Comparison of ENCODE assay signal across 9 mouse cellular contexts in the genomic region with DNA sequence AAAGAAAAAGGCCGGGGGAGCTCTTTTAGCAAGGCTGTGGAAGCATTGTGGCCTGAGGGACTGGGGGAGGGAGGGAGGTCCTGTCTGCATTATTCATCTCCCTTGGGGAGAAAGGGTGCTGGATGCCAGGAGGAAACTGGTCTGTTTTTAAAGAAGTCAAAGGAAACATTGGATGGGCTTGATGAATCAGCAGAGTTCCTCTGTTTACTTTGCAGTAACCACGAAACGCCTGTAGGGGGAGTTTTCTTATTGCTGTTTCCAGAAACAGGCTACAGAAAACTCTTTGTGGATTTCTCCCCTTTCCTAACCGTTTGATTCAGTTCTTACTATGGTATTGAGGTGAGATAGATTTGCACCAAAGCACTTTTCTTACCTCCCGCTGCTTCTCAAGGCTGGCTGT.
DNase-seq lines count a peak whose midpoint lies in the region; ATAC-seq lines count a peak whose summit lies in the region.
"Had no signal": no experiment of that assay in that cellular context is flagged by ENCODE, and none has a peak within 500 bp of the region (broad histone marks: within the 10 kb centered on the region; RNA-seq: fewer than 3 reads in every experiment).

No protein-coding gene starts in this region.

- 37% methylated on average over 5 of the region's 5 CpGs for WGBS in intestine, embryonic 14.5 days
- 39% methylated on average over 5 of the region's 5 CpGs for WGBS in intestine, embryonic 16.5 days

- H3K27me3 ChIP-seq in intestine, embryonic 14.5 days (replicated peaks; ENCODE audit: control insufficient read depth, insufficient read depth, low read length): no peaks in the 10 kb centered on the region
- no peaks in the 10 kb centered on the region for H3K27me3 ChIP-seq in intestine, embryonic 16.5 days (replicated peaks; ENCODE audit: control insufficient read depth, insufficient read depth, low read length)
- H3K27me3 ChIP-seq: lung, embryonic 15.5 days had no signal

- ATAC-seq in intestine, embryonic 14.5 days (replicated peaks; ENCODE audit: low FRiP score, low TSS enrichment, low read depth): no peak
- no peak for ATAC-seq in intestine, embryonic 16.5 days
- 0 out of 2 replicates have a peak, but pooled peaks have one; percentile 52 for ATAC-seq in megakaryocyte-erythroid progenitor cell, adult 5-6 weeks (replicated peaks; ENCODE audit: low FRiP score, low TSS enrichment, poor library complexity, severe bottlenecking)
- ATAC-seq in erythroid progenitor cell, adult 5-6 weeks (replicated peaks; ENCODE audit: low FRiP score, poor library complexity, severe bottlenecking): no peak

- DNase-seq in intestine, embryonic 14.5 days (ENCODE audit: low spot score): peak; percentile 63
- DNase-seq in R1 (ENCODE audit: low read depth, low spot score): peak; percentile 77
- DNase-seq in cerebellum, postnatal 14 days: peak; percentile 62 to 77
- DNase-seq in gastrocnemius, postnatal 4 days (ENCODE audit: low spot score in 2 of 2): peak; percentile 32 to 76
- DNase-seq in layer of hippocampus, adult 9-11 months: peak; percentile 44

- H3K27ac ChIP-seq in intestine, embryonic 14.5 days (ENCODE audit: low read depth): no peak overlapping the region
- H3K27ac ChIP-seq in intestine, embryonic 16.5 days (ENCODE audit: low read length): no peak overlapping the region
- H3K27ac ChIP-seq: lung, embryonic 15.5 days had no signal

- no peaks in the 10 kb centered on the region for H3K36me3 ChIP-seq in intestine, embryonic 14.5 days (ENCODE audit: control insufficient read depth, insufficient read depth, low read length)
- H3K36me3 ChIP-seq in intestine, embryonic 16.5 days (ENCODE audit: control insufficient read depth, insufficient read depth, low read length): no peaks in the 10 kb centered on the region
- H3K36me3 ChIP-seq: lung, embryonic 15.5 days had no signal

- H3K4me1 ChIP-seq in intestine, embryonic 14.5 days (replicated peaks; ENCODE audit: control insufficient read depth, insufficient read depth, low read length): no peaks in the 10 kb centered on the region; the same call in 1 of the 2 replicates
- H3K4me1 ChIP-seq in intestine, embryonic 16.5 days (ENCODE audit: control insufficient read depth, insufficient read depth, low read length): no peaks in the 10 kb centered on the region
- H3K4me1 ChIP-seq: lung, embryonic 15.5 days had no signal

- no peak overlapping the region for H3K9ac ChIP-seq in intestine, embryonic 14.5 days (ENCODE audit: low read length)
- no peak overlapping the region for H3K9ac ChIP-seq in intestine, embryonic 16.5 days (ENCODE audit: low read depth, low read length)
- H3K9ac ChIP-seq: lung, embryonic 15.5 days had no signal

- H3K9me3 ChIP-seq in intestine, embryonic 14.5 days (ENCODE audit: control insufficient read depth, low read length): no peaks in the 10 kb centered on the region
- H3K9me3 ChIP-seq in intestine, embryonic 16.5 days (ENCODE audit: control insufficient read depth, low read length): no peaks in the 10 kb centered on the region
- H3K9me3 ChIP-seq: lung, embryonic 15.5 days had no signal

- H3K4me2 ChIP-seq in intestine, embryonic 14.5 days (ENCODE audit: low read length): no peak overlapping the region
- H3K4me2 ChIP-seq in intestine, embryonic 16.5 days (ENCODE audit: low read depth, low read length): no peak overlapping the region
- H3K4me2 ChIP-seq: lung, embryonic 15.5 days had no signal

- H3K4me3 ChIP-seq in intestine, embryonic 14.5 days (ENCODE audit: low read depth, low read length): no peak overlapping the region
- no peak overlapping the region for H3K4me3 ChIP-seq in intestine, embryonic 16.5 days (ENCODE audit: low read length)
- H3K4me3 ChIP-seq: lung, embryonic 15.5 days had no signal
